Mouse (Mus musculus): ENCODE data around the gene Vgll2. TPM values are rescaled to one million over a fixed set of nuclear protein-coding genes. Genes with fewer than 3 reads are reported as not detected.

The Vgll2 gene
- 0.10 and 0.23 TPM in 2 replicates for polyA plus RNA-seq (2012; rRNA removed)

- Histone ChIP-seq H3K4me3 (ENCODE audit: insufficient read depth, low read length) (no peak within 1 kb of the TSS), H3K4me1 (ENCODE audit: control insufficient read depth, insufficient read depth, low read length) (no peaks in the 10 kb centered on the region), H3K27ac (ENCODE audit: insufficient read depth, low read length) (no peak within 1 kb of the TSS)
- TF ChIP-seq POLR2A (IDR thresholded peaks at IDR 0.05; ENCODE audit: extremely low read depth, insufficient read depth, low read length) (no peak), CTCF (IDR thresholded peaks at IDR 0.05; ENCODE audit: extremely low read depth, insufficient read depth, low read length) (no peak)
Observed at GRCm38 (mm10) chr10:52022413-52023212, at the start of gene Vgll2. Vgll2 (plus strand) TSS chr10:52022502.

- no peak overlapping the region for H3K27ac ChIP-seq (ENCODE audit: insufficient read depth, low read length)
- no peak overlapping the region for H3K4me3 ChIP-seq (ENCODE audit: insufficient read depth, low read length)
- H3K4me1 ChIP-seq (ENCODE audit: control insufficient read depth, insufficient read depth, low read length), result no peaks in the 10 kb centered on the region
- TF ChIP-seq POLR2A (IDR thresholded peaks at IDR 0.05; ENCODE audit: extremely low read depth, insufficient read depth, low read length) (no peak), CTCF (IDR thresholded peaks at IDR 0.05; ENCODE audit: extremely low read depth, insufficient read depth, low read length) (no peak)
Observed at GRCm38 (mm10) chr10:51975137-51975536, 47.2 kb upstream of the Vgll2 start.

GRCm38 (mm10) chr10:51975587-51975986, 46.7 kb upstream of the Vgll2 start:
- Histone ChIP-seq H3K4me3 (ENCODE audit: insufficient read depth, low read length) (no peak overlapping the region), H3K27ac (ENCODE audit: insufficient read depth, low read length) (no peak overlapping the region), H3K4me1 (ENCODE audit: control insufficient read depth, insufficient read depth, low read length) (no peaks in the 10 kb centered on the region)
- TF ChIP-seq POLR2A (IDR thresholded peaks at IDR 0.05; ENCODE audit: extremely low read depth, insufficient read depth, low read length), result no peak
- no peak for TF ChIP-seq CTCF (IDR thresholded peaks at IDR 0.05; ENCODE audit: extremely low read depth, insufficient read depth, low read length)

- Histone ChIP-seq H3K27ac (ENCODE audit: insufficient read depth, low read length) (no peak overlapping the region), H3K4me1 (ENCODE audit: control insufficient read depth, insufficient read depth, low read length) (no peaks in the 10 kb centered on the region)
- TF ChIP-seq POLR2A (IDR thresholded peaks at IDR 0.05; ENCODE audit: extremely low read depth, insufficient read depth, low read length) (no peak), CTCF (IDR thresholded peaks at IDR 0.05; ENCODE audit: extremely low read depth, insufficient read depth, low read length) (no peak)
Observed at GRCm38 (mm10) chr10:51981651-51982050, 40.7 kb upstream of the Vgll2 start.

GRCm38 (mm10) chr10:51982395-51982794, 39.9 kb upstream of the Vgll2 start:
- TF ChIP-seq CTCF (IDR thresholded peaks at IDR 0.05; ENCODE audit: extremely low read depth, insufficient read depth, low read length) (no peak), POLR2A (IDR thresholded peaks at IDR 0.05; ENCODE audit: extremely low read depth, insufficient read depth, low read length) (no peak)
- Histone ChIP-seq H3K4me1 (ENCODE audit: control insufficient read depth, insufficient read depth, low read length) (no peaks in the 10 kb centered on the region), H3K4me3 (ENCODE audit: insufficient read depth, low read length) (no peak overlapping the region)

More at GRCm38 (mm10) chr10:51981651-51982050, 40.7 kb upstream of the Vgll2 start:
- H3K4me3 ChIP-seq (ENCODE audit: insufficient read depth, low read length), result no peak overlapping the region

GRCm38 (mm10) chr10:52018471-52018870, 3.8 kb upstream of the Vgll2 start:
- TF ChIP-seq POLR2A (IDR thresholded peaks at IDR 0.05; ENCODE audit: extremely low read depth, insufficient read depth, low read length) (no peak), CTCF (IDR thresholded peaks at IDR 0.05; ENCODE audit: extremely low read depth, insufficient read depth, low read length) (no peak)
- no peaks in the 10 kb centered on the region for H3K4me1 ChIP-seq (ENCODE audit: control insufficient read depth, insufficient read depth, low read length)
- no peak overlapping the region for H3K4me3 ChIP-seq (ENCODE audit: insufficient read depth, low read length)
- H3K27ac ChIP-seq (ENCODE audit: insufficient read depth, low read length), result no peak overlapping the region

More at GRCm38 (mm10) chr10:51982395-51982794, 39.9 kb upstream of the Vgll2 start:
- no peak overlapping the region for H3K27ac ChIP-seq (ENCODE audit: insufficient read depth, low read length)

- no peaks in the 10 kb centered on the region for H3K4me1 ChIP-seq (ENCODE audit: control insufficient read depth, insufficient read depth, low read length)
- H3K27ac ChIP-seq (ENCODE audit: insufficient read depth, low read length), result no peak overlapping the region
- no peak overlapping the region for H3K4me3 ChIP-seq (ENCODE audit: insufficient read depth, low read length)
- no peak for TF ChIP-seq POLR2A (IDR thresholded peaks at IDR 0.05; ENCODE audit: extremely low read depth, insufficient read depth, low read length)
- TF ChIP-seq CTCF (IDR thresholded peaks at IDR 0.05; ENCODE audit: extremely low read depth, insufficient read depth, low read length), result no peak
Observed at GRCm38 (mm10) chr10:52021231-52021630, 1.1 kb upstream of the Vgll2 start.

- TF ChIP-seq POLR2A (IDR thresholded peaks at IDR 0.05; ENCODE audit: extremely low read depth, insufficient read depth, low read length) (no peak), CTCF (IDR thresholded peaks at IDR 0.05; ENCODE audit: extremely low read depth, insufficient read depth, low read length) (no peak)
- Histone ChIP-seq H3K4me3 (ENCODE audit: insufficient read depth, low read length) (no peak overlapping the region), H3K4me1 (ENCODE audit: control insufficient read depth, insufficient read depth, low read length) (no peaks in the 10 kb centered on the region), H3K27ac (ENCODE audit: insufficient read depth, low read length) (no peak overlapping the region)
Observed at GRCm38 (mm10) chr10:52021736-52022394, 437 bp upstream of the Vgll2 start.

GRCm38 (mm10) chr10:52023213-52024052, 1.1 kb downstream of the Vgll2 start:
- Histone ChIP-seq H3K4me1 (ENCODE audit: control insufficient read depth, insufficient read depth, low read length) (no peaks in the 10 kb centered on the region), H3K27ac (ENCODE audit: insufficient read depth, low read length) (no peak overlapping the region), H3K4me3 (ENCODE audit: insufficient read depth, low read length) (no peak overlapping the region)
- TF ChIP-seq CTCF (IDR thresholded peaks at IDR 0.05; ENCODE audit: extremely low read depth, insufficient read depth, low read length), result no peak
- TF ChIP-seq POLR2A (IDR thresholded peaks at IDR 0.05; ENCODE audit: extremely low read depth, insufficient read depth, low read length), result no peak

Data from cortical plate, adult 2 months (tissue).